Mouse (Mus musculus): ENCODE data around the gene Snx29. TPM values are rescaled to one million over a fixed set of nuclear protein-coding genes. Genes with fewer than 3 reads are reported as not detected.

The Snx29 gene
- polyA plus RNA-seq, 1 experiment from 2014 or later = 15.3 TPM

DNA sequence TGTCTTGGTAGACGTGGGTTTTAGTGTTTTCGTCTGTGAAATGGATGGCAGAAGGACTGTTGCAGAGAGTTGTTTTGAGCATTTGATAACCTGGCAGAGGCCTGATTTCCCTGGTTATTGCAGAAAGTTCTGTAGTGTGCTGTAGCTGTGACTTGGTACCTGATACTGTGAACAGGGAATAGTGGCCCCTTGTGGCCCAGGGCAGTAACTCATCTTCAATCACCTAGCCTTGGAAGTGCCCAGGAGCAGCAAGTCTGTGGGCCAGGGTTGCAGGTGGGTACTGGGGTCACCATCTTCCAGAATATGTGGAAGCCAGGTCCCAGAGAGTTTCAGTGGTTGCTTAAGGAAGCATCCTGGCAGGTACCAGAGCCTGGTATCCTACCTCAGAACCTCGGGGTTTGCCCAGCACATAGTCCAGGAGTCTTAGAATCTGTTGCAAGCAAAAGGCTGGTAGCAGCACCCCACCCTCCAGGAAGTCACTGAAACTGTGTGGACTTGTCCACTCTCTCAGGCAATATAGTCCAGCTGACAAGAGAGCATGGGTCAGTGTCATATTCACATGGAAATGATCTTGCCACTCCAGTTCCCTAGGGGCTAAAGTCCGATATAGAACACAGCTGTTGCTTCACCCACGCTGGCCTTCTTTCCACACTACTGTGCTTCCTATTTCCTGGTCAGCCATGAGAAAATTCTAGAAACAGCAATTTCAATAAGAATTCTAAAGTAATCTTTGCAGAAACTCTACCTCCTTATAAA lies 281.1 kb downstream of the Snx29 start:
- no peaks in the 10 kb centered on the region for H3K27me3 ChIP-seq (replicated peaks; ENCODE audit: control insufficient read depth, insufficient read depth, low read length)
- H3K4me3 ChIP-seq (ENCODE audit: low read length) = no peak overlapping the region
- H3K9ac ChIP-seq (ENCODE audit: low read depth, low read length) = no peak overlapping the region
- H3K4me2 ChIP-seq (ENCODE audit: low read length) = no peak overlapping the region
- H3K9me3 ChIP-seq (ENCODE audit: control insufficient read depth, low read length) = no peaks in the 10 kb centered on the region
- 0 out of 2 replicates have a peak, but pooled peaks have one; percentile 50 for ATAC-seq
- 73% methylated on average over 5 of the region's 5 CpGs for WGBS
- no peaks in the 10 kb centered on the region for H3K36me3 ChIP-seq (ENCODE audit: control insufficient read depth, insufficient read depth, low read length)
- no peaks in the 10 kb centered on the region for H3K4me1 ChIP-seq (ENCODE audit: control insufficient read depth, insufficient read depth, low read depth, low read length)
- H3K27ac ChIP-seq (ENCODE audit: low read depth, low read length) = no peak overlapping the region

DNA sequence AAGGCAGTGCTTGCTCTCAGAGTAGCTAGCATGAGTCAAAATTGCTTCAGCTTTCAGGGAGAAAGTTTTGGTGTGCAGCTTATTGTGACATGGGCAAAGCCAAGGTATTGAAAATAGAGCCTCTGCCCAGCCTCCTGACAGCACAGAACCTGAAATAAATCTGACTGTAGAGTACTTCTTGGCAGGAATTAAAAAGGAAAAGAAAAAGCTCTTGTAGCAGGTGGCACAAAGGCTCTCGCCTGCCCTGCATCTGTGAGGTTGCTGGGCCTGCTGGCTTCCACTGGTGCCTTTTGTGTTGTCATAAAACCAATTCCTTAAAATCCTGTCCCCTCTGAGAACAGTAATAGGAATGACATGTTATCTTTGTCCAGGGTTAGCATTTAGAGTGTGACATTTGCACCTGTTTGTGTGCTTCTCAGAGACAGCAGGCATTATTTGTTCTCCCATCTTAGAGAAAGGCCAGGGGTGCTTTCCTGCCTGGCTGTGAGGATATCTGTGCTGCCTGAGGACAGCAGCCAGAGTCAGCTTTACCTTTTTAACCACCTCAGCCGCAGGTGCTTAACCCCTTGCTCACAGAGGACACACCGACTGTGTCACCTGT lies 289.9 kb downstream of the Snx29 start:
- Histone ChIP-seq H3K36me3 (ENCODE audit: control insufficient read depth, insufficient read depth, low read length) (no peaks in the 10 kb centered on the region), H3K9me3 (ENCODE audit: control insufficient read depth, low read length) (peaks cover 6% of the 10 kb centered on the region; the same call in 1 of the 2 replicates), H3K27ac (ENCODE audit: low read depth, low read length) (no peak overlapping the region), H3K27me3 (replicated peaks; ENCODE audit: control insufficient read depth, insufficient read depth, low read length) (no peaks in the 10 kb centered on the region), H3K4me3 (ENCODE audit: low read length) (no peak overlapping the region), H3K9ac (ENCODE audit: low read depth, low read length) (no peak overlapping the region), H3K4me2 (ENCODE audit: low read length) (no peak overlapping the region), H3K4me1 (ENCODE audit: control insufficient read depth, insufficient read depth, low read depth, low read length) (no peaks in the 10 kb centered on the region)
- 79% methylated on average over 3 of the region's 3 CpGs for WGBS
- ATAC-seq = no peak

DNA sequence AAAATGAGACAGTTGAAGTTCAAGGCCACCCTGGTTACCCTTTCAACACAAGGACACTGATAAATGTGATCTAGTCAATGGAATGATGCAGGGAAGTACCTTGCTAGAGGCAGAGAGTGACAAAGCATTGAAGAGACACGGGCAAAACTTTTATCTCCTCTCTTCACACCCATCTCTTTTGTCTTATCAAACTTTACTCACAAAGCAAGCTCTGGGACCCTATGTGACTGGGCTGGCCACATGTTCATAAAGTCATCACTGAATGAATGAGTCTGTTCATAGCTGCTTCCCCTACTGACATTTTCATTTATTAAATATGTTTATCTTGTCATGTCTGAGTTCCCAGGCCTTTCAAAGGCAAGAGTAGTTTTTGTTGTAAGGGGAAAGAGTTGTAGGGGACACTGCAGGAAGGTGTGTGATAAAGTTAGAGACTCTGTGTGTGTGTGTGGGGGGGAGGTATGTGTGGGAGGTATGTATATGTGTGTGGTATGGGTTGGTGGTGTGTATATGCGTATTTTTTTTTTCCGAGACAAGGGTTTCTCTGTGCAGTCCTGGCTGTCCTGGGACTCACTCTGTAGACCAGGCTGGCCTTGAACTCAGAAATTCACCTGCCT lies 291.8 kb downstream of the Snx29 start:
- Histone ChIP-seq H3K9ac (ENCODE audit: low read depth, low read length) (no peak overlapping the region), H3K27me3 (replicated peaks; ENCODE audit: control insufficient read depth, insufficient read depth, low read length) (no peaks in the 10 kb centered on the region), H3K9me3 (ENCODE audit: control insufficient read depth, low read length) (peaks cover 6% of the 10 kb centered on the region; the same call in 1 of the 2 replicates), H3K4me2 (ENCODE audit: low read length) (no peak overlapping the region), H3K36me3 (ENCODE audit: control insufficient read depth, insufficient read depth, low read length) (no peaks in the 10 kb centered on the region), H3K4me3 (ENCODE audit: low read length) (no peak overlapping the region), H3K4me1 (ENCODE audit: control insufficient read depth, insufficient read depth, low read depth, low read length) (no peaks in the 10 kb centered on the region), H3K27ac (ENCODE audit: low read depth, low read length) (no peak overlapping the region)
- WGBS = 79% methylated on average over 3 of the region's 3 CpGs
- no peak for ATAC-seq

DNA sequence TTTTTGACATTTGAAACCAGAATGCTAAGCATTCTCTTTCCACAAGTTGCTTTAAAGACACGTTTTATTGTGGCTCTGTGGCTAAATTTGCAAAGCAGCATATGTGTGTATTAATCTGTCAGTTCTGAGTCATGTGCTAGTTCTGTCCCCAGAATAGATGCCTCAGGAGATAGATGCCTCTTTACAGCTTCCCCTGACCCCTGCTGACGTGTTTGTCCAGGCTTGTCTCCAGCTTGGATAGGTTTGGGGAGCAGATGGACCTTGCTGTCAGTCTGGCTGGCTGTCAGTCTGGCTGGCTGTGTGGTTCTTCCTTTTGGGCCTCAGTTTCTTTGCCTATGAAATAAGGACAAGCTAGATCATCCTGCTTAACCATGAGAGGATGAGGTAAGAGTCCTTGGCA lies 292.9 kb downstream of the Snx29 start:
- Histone ChIP-seq H3K36me3 (ENCODE audit: control insufficient read depth, insufficient read depth, low read length) (no peaks in the 10 kb centered on the region), H3K4me2 (ENCODE audit: low read length) (no peak overlapping the region), H3K27me3 (replicated peaks; ENCODE audit: control insufficient read depth, insufficient read depth, low read length) (no peaks in the 10 kb centered on the region), H3K9ac (ENCODE audit: low read depth, low read length) (no peak overlapping the region), H3K9me3 (ENCODE audit: control insufficient read depth, low read length) (peaks cover 6% of the 10 kb centered on the region; the same call in 1 of the 2 replicates), H3K27ac (ENCODE audit: low read depth, low read length) (no peak overlapping the region), H3K4me1 (ENCODE audit: control insufficient read depth, insufficient read depth, low read depth, low read length) (no peaks in the 10 kb centered on the region), H3K4me3 (ENCODE audit: low read length) (no peak overlapping the region)
- 66% methylated on average over 2 of the region's 2 CpGs for WGBS
- no peak for ATAC-seq

DNA sequence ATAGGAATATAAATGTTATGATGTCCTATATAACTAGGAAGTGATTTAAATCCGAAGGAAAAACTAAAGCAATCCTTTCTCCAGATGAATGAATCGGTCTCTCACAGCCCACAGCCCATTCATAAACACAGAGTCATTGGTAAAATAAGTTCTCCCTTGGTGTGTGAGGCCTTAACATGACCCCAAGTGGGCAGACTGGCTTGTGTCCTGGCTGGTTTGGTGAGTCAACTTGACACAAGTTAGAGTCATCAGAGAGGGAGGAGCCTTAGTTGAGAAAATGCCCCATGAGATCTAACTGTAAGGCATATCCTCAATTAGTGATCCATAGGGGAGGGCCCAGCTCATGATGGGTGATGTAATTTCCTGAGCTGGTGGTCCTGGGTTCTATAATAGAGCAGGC lies 297.2 kb downstream of the Snx29 start:
- Histone ChIP-seq H3K36me3 (ENCODE audit: control insufficient read depth, insufficient read depth, low read length) (no peaks in the 10 kb centered on the region), H3K9me3 (ENCODE audit: control insufficient read depth, low read length) (peaks cover 6% of the 10 kb centered on the region; the same call in 1 of the 2 replicates), H3K27ac (ENCODE audit: low read depth, low read length) (no peak overlapping the region), H3K27me3 (replicated peaks; ENCODE audit: control insufficient read depth, insufficient read depth, low read length) (no peaks in the 10 kb centered on the region), H3K4me1 (ENCODE audit: control insufficient read depth, insufficient read depth, low read depth, low read length) (no peaks in the 10 kb centered on the region), H3K4me3 (ENCODE audit: low read length) (no peak overlapping the region), H3K9ac (ENCODE audit: low read depth, low read length) (no peak overlapping the region), H3K4me2 (ENCODE audit: low read length) (no peak overlapping the region)
- WGBS = 90% methylated on average over 2 of the region's 2 CpGs
- ATAC-seq = no peak

DNA sequence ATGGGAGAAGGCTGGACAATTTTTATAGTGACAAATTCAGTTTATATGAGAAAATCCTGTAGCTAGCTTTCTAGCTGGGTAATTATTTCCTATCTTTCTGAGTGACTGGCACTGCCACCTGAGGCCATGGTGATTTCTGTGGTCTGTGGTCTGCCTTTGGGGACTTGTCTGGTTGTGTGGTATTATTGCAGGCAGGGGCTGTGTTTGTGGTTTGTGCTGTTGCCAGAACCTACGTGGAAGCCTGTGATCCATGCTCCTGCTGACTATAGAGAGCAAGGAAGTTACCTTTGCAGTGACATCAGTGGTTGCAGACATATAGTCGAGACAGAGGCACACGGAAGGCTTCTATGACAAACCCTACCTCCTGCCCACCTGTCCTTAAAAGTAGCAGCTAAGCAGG lies 298.3 kb downstream of the Snx29 start:
- Histone ChIP-seq H3K9ac (ENCODE audit: low read depth, low read length) (no peak overlapping the region), H3K36me3 (ENCODE audit: control insufficient read depth, insufficient read depth, low read length) (no peaks in the 10 kb centered on the region), H3K4me3 (ENCODE audit: low read length) (no peak overlapping the region), H3K27ac (ENCODE audit: low read depth, low read length) (no peak overlapping the region), H3K27me3 (replicated peaks; ENCODE audit: control insufficient read depth, insufficient read depth, low read length) (no peaks in the 10 kb centered on the region), H3K4me1 (ENCODE audit: control insufficient read depth, insufficient read depth, low read depth, low read length) (no peaks in the 10 kb centered on the region), H3K9me3 (ENCODE audit: control insufficient read depth, low read length) (peaks cover 5% of the 10 kb centered on the region; the same call in 1 of the 2 replicates), H3K4me2 (ENCODE audit: low read length) (no peak overlapping the region)
- no peak for ATAC-seq
- 88% methylated on average over 3 of the region's 3 CpGs for WGBS

DNA sequence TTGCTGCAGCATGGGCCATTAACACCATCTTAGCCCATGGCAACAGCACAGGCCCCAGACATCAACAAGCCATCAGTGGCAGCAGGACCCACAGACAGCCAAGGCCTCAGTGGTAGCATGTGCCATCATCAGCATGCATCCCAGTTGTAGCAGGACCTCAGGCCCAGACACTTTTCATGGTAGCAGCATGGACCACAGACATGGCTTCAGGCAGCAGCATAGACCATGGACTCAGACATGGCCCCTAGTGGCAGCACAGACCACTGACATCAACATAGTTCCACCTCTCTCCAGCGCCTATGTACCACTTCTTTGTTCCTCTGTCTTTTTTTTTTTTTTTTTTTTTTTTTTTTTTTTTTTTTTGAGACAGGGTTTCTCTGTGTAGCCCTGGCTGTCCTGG lies 299.0 kb downstream of the Snx29 start:
- ATAC-seq = no peak
- Histone ChIP-seq H3K9me3 (ENCODE audit: control insufficient read depth, low read length) (peaks cover 1% of the 10 kb centered on the region; the same call in 1 of the 2 replicates), H3K4me1 (ENCODE audit: control insufficient read depth, insufficient read depth, low read depth, low read length) (no peaks in the 10 kb centered on the region), H3K36me3 (ENCODE audit: control insufficient read depth, insufficient read depth, low read length) (no peaks in the 10 kb centered on the region), H3K9ac (ENCODE audit: low read depth, low read length) (no peak overlapping the region), H3K4me3 (ENCODE audit: low read length) (no peak overlapping the region), H3K4me2 (ENCODE audit: low read length) (no peak overlapping the region), H3K27ac (ENCODE audit: low read depth, low read length) (no peak overlapping the region), H3K27me3 (replicated peaks; ENCODE audit: control insufficient read depth, insufficient read depth, low read length) (no peaks in the 10 kb centered on the region)
- WGBS = 40% methylated on average over 1 of the region's 1 CpGs

DNA sequence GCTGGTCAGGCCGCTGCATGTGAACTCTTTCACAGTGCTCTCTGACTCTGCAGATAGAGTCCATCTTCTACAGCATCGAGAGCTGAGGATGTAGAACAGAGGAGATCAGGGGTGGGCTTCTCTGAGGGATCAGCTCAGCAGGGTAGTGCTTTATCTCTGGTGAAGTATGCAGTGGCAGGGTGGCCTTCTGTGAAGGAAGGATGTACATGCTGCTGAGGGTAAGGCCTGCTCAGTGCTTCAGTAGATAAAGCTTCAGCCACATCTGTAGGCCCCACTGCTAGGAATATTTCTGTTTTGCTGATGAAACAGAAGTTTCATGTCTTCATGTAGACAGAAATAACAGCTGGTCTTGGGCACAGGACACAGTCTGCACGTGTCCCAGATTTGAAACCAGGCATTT lies 300.3 kb downstream of the Snx29 start:
- Histone ChIP-seq H3K36me3 (ENCODE audit: control insufficient read depth, insufficient read depth, low read length) (no peaks in the 10 kb centered on the region), H3K4me3 (ENCODE audit: low read length) (no peak overlapping the region), H3K27ac (ENCODE audit: low read depth, low read length) (no peak overlapping the region), H3K27me3 (replicated peaks; ENCODE audit: control insufficient read depth, insufficient read depth, low read length) (no peaks in the 10 kb centered on the region), H3K4me1 (ENCODE audit: control insufficient read depth, insufficient read depth, low read depth, low read length) (no peaks in the 10 kb centered on the region), H3K4me2 (ENCODE audit: low read length) (no peak overlapping the region), H3K9me3 (ENCODE audit: control insufficient read depth, low read length) (no peaks in the 10 kb centered on the region), H3K9ac (ENCODE audit: low read depth, low read length) (no peak overlapping the region)
- 86% methylated on average over 3 of the region's 3 CpGs for WGBS
- ATAC-seq = no peak

DNA sequence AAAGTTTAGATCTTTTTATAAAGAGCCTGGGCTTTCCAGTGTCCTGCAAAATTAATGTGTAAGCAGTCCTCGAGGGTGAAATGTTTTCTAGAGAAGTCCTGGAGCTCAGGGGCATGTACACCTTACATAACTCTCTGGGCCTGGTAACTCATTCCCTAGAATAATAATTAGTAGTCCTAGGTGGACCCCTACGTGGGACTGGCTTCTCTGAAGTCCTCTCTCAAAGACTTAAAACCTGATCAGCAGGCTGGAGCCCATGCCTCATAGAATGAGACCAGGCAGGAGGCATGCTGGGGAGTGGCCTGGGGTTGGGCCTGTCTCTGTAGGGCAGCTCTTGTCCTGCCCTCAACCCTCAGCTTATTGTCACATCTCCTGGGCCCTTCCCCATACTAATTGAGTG lies 301.4 kb downstream of the Snx29 start:
- Histone ChIP-seq H3K4me3 (ENCODE audit: low read length) (no peak overlapping the region), H3K4me1 (ENCODE audit: control insufficient read depth, insufficient read depth, low read depth, low read length) (no peaks in the 10 kb centered on the region), H3K9me3 (ENCODE audit: control insufficient read depth, low read length) (no peaks in the 10 kb centered on the region), H3K27me3 (replicated peaks; ENCODE audit: control insufficient read depth, insufficient read depth, low read length) (no peaks in the 10 kb centered on the region), H3K36me3 (ENCODE audit: control insufficient read depth, insufficient read depth, low read length) (no peaks in the 10 kb centered on the region), H3K27ac (ENCODE audit: low read depth, low read length) (no peak overlapping the region), H3K9ac (ENCODE audit: low read depth, low read length) (no peak overlapping the region), H3K4me2 (ENCODE audit: low read length) (no peak overlapping the region)
- WGBS = 83% methylated on average over 2 of the region's 2 CpGs
- no peak for ATAC-seq

Measured in hindbrain, embryonic 16.5 days (tissue).